Mouse (Mus musculus): ENCODE measurements around the gene Ctf2.

GRCm38 (mm10) chr7:127700712-127701331, 31.1 kb downstream of the Ctf2 start:
- TF ChIP-seq RAD21 (IDR thresholded peaks at IDR 0.05; ENCODE audit: low read depth, low read length) (no peak), MAX (IDR thresholded peaks at IDR 0.05; ENCODE audit: low read length) (no peak), MXI1 (IDR thresholded peaks at IDR 0.05; ENCODE audit: low read depth, low read length) (no peak), POLR2A (IDR thresholded peaks at IDR 0.05; ENCODE audit: low read depth, low read length) (no peak), CTCF (conservative IDR thresholded peaks at IDR 0.05 in 1 of 2, IDR thresholded peaks at IDR 0.05 in 1 of 2; ENCODE audit: low read depth in 2 of 2, low read length in 2 of 2) (no peak), MAZ (IDR thresholded peaks at IDR 0.05; ENCODE audit: low read depth, low read length) (no peak), JUND (conservative IDR thresholded peaks at IDR 0.05; ENCODE audit: low read depth, low read length) (no peak), MEF2A (IDR thresholded peaks at IDR 0.05; ENCODE audit: borderline replicate concordance, low read depth, low read length) (no peak), EP300 (IDR thresholded peaks at IDR 0.05; ENCODE audit: low read length) (no peak), TBP (conservative IDR thresholded peaks at IDR 0.05; ENCODE audit: low read depth, low read length) (no peak), BHLHE40 (IDR thresholded peaks at IDR 0.05; ENCODE audit: low read depth, low read length) (no peak), ZC3H11A (IDR thresholded peaks at IDR 0.05; ENCODE audit: low read depth, low read length) (no peak)

Measured in CH12.LX (cell line).